Mouse (Mus musculus) testis, adult 2 months (tissue): ENCODE measurements around the gene Csta1. TPM values are rescaled to one million over a fixed set of nuclear protein-coding genes. Genes with fewer than 3 reads are reported as not detected.

Experiments used
- H3K27ac ChIP-seq: fragments of 200-500 bp; 2 replicates; pipeline ENCODE4 v1.5.1; 2012; ENCODE audit warnings: low read depth, low read length; ENCODE audit not compliant: control insufficient read depth, insufficient read depth
- H3K27me3 ChIP-seq: fragments of 200-500 bp; 2 replicates; pipeline ENCODE4 v1.6.1; 2012; ENCODE audit warnings: mild to moderate bottlenecking, low read length, moderate library complexity; ENCODE audit not compliant: control insufficient read depth, insufficient read depth
- H3K36me3 ChIP-seq: fragments of 200-500 bp; 2 replicates; pipeline ENCODE4 v1.6.1; 2012; ENCODE audit warnings: mild to moderate bottlenecking, low read length; ENCODE audit not compliant: control insufficient read depth, insufficient read depth
- H3K4me1 ChIP-seq: fragments of 200-500 bp; 2 replicates; pipeline ENCODE4 v1.6.1; 2012; ENCODE audit warnings: low read length; ENCODE audit not compliant: control insufficient read depth, insufficient read depth
- H3K4me3 ChIP-seq: fragments of 200-500 bp; 2 replicates; pipeline ENCODE4 v1.5.1; 2012; ENCODE audit warnings: low read depth, mild to moderate bottlenecking, low read length, moderate library complexity, mixed read lengths; ENCODE audit not compliant: control insufficient read depth
- CTCF ChIP-seq: fragments of 200-500 bp; IDR thresholded peaks from 2 replicates; pipeline ENCODE4 v1.5.1; 2012; ENCODE audit warnings: low read depth, mild to moderate bottlenecking, inconsistent platforms, low read length, moderate library complexity; ENCODE audit not compliant: control insufficient read depth, insufficient read depth, insufficient replicate concordance
- POLR2A ChIP-seq: fragments of 200-500 bp; IDR thresholded peaks from 2 replicates; pipeline ENCODE4 v1.6.1; 2012; ENCODE audit warnings: low read depth, mild to moderate bottlenecking, inconsistent platforms, low read length, moderate library complexity; ENCODE audit not compliant: control insufficient read depth
- polyA plus RNA-seq: library from polyadenylated mRNA; depleted of rRNA; stranded (reverse); fragments of >200 nt; gene quantifications from 2 replicates; pipeline ENCODE4 v1.2.3, GENCODE M21; 2012; rRNA removed

The Csta1 gene
- polyA plus RNA-seq, 1 experiment = not detected

- Histone ChIP-seq H3K27ac (no peak overlapping the region), H3K36me3 (peaks cover 1% of the 10 kb centered on the region), H3K4me3 (no peak overlapping the region), H3K4me1 (no peaks in the 10 kb centered on the region), H3K27me3 (no peaks in the 10 kb centered on the region)
- TF ChIP-seq POLR2A (no peak), CTCF (no peak)
Measured at GRCm38 (mm10) chr16:36087846-36088245, 43.2 kb downstream of the Csta1 start.

- Histone ChIP-seq H3K36me3 (no peaks in the 10 kb centered on the region), H3K27me3 (no peaks in the 10 kb centered on the region), H3K4me1 (no peaks in the 10 kb centered on the region), H3K27ac (no peak overlapping the region), H3K4me3 (no peak overlapping the region)
- no peak for TF ChIP-seq CTCF
Measured at GRCm38 (mm10) chr16:36079916-36080315, 51.1 kb downstream of the Csta1 start.

GRCm38 (mm10) chr16:36074772-36075171 lies 56.3 kb downstream of the Csta1 start:
- Histone ChIP-seq H3K4me1 (no peaks in the 10 kb centered on the region), H3K36me3 (no peaks in the 10 kb centered on the region), H3K27ac (no peak overlapping the region), H3K4me3 (no peak overlapping the region), H3K27me3 (no peaks in the 10 kb centered on the region)
- TF ChIP-seq CTCF = no peak
- no peak for TF ChIP-seq POLR2A

- H3K27me3 ChIP-seq = no peaks in the 10 kb centered on the region
- peak overlapping the region; percentile 100 for H3K27ac ChIP-seq
- H3K4me3 ChIP-seq = peak overlapping the region; percentile 98
- no peaks in the 10 kb centered on the region for H3K4me1 ChIP-seq
- no peak for TF ChIP-seq POLR2A
- no peak for TF ChIP-seq CTCF
- H3K36me3 ChIP-seq = no peaks in the 10 kb centered on the region
Measured at GRCm38 (mm10) chr16:36072410-36073011, 58.5 kb downstream of the Csta1 start.

GRCm38 (mm10) chr16:36071450-36072379 lies 59.3 kb downstream of the Csta1 start, which contains the start of the genes Fam162a and Ccdc58:
Gene Fam162a (minus strand): TSS chr16:36071594.
Gene Ccdc58 (plus strand): TSS chr16:36071685.
- peak within 1 kb of the TSS; percentile 98 for H3K4me3 ChIP-seq
- TF ChIP-seq POLR2A (peak; percentile 94), CTCF (no peak)
- H3K27ac ChIP-seq = peak within 1 kb of the TSS; percentile 100
- no peaks in the 10 kb centered on the region for H3K4me1 ChIP-seq
- H3K36me3 ChIP-seq = no peaks in the 10 kb centered on the region
- H3K27me3 ChIP-seq = no peaks in the 10 kb centered on the region

GRCm38 (mm10) chr16:36071071-36071449 lies 60.0 kb downstream of the Csta1 start:
- Histone ChIP-seq H3K27me3 (no peaks in the 10 kb centered on the region), H3K36me3 (no peaks in the 10 kb centered on the region), H3K4me1 (no peaks in the 10 kb centered on the region), H3K4me3 (peak overlapping the region; percentile 98), H3K27ac (peak overlapping the region; percentile 84)
- TF ChIP-seq POLR2A (no peak), CTCF (no peak)

Other genes with a start within 250 kb of the Csta1 start
- gene Parp9, start 192.8 kb downstream of the Csta1 start, polyA plus RNA-seq = 0.38 and 0.60 TPM in 2 replicates
- 0.44 and 0.59 TPM in 2 replicates for gene Dtx3l, start 192.1 kb downstream of the Csta1 start, polyA plus RNA-seq
- 10.6 and 13.7 TPM in 2 replicates for gene Kpna1, start 152.5 kb downstream of the Csta1 start, polyA plus RNA-seq
- 1.1 and 1.2 TPM in 2 replicates for gene Wdr5b, start 90.1 kb downstream of the Csta1 start, polyA plus RNA-seq
- 73.0 and 88.5 TPM in 2 replicates for gene Fam162a, start 59.6 kb downstream of the Csta1 start, polyA plus RNA-seq
- gene Ccdc58, start 59.6 kb downstream of the Csta1 start, polyA plus RNA-seq = 10.4 and 13.0 TPM in 2 replicates
- 0.52 and 0.64 TPM in 2 replicates for gene Stfa2l1, start 25.6 kb upstream of the Csta1 start, polyA plus RNA-seq
- gene Gm5483, start 53.0 kb upstream of the Csta1 start, polyA plus RNA-seq = not detected in 2 replicates
- 2.2 TPM in 1 of 2 replicates, not detected in the other for gene Gm5416, start 79.2 kb upstream of the Csta1 start, polyA plus RNA-seq
- gene 2010005H15Rik, start 90.2 kb upstream of the Csta1 start, polyA plus RNA-seq = not detected in 2 replicates
- gene Stfa1, start 145.7 kb upstream of the Csta1 start, polyA plus RNA-seq = not detected in 2 replicates
- gene BC117090, start 203.1 kb upstream of the Csta1 start, polyA plus RNA-seq = not detected in 2 replicates
- not detected in 2 replicates for gene BC100530, start 236.5 kb upstream of the Csta1 start, polyA plus RNA-seq